Mouse (Mus musculus) spleen, embryonic (tissue): ENCODE results near the gene 5730480H06Rik.

Experiments used
- CTCF ChIA-PET: fragments of 350-600 bp; sonication (Branson Sonifier 250); formaldehyde crosslinking; loops from one replicate; lab custom pipeline; 2022; lab: Charles Lee

The 5730480H06Rik gene

DNA sequence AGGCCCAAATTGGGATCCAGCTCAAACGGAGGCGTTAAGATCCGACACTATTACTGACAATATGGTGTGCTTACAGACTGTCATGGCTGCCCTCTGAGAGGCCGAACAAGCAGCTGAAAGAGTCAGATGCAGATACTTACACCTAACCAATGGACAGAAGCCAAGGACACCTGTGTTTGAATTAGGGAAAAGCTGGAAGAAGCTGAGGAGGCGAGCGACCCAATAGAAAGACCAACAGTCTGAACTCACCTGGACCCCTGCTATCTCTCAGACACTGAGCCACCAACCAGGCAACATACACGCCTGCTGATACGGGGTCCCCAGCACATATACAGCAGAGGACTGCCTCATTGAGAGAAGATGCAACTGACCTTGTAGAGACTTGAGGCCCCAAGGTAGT is at the start of gene 5730480H06Rik:
5730480H06Rik (plus strand) TSS at position 301 of the 400 bp plus-strand sequence.
- CTCF ChIA-PET = no interaction called here

DNA sequence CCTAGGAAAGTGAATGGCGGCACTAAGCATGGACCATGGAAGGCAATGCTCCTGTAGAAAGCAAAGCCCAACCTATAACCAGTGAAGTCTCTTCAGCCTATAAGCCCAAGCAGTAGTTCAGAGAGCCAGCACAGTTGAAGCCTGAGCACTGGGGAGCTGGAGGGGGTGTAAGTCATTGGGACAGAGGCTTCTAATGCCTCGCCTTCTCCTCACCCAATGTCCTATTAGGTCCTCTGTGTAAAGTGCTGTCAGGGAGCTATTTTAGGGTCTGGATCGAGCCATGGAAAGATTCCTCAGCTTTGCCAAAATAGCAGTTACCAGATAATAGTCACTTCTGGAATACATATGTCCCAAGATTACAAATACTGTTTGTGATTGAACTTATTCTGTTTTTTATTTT is 26.6 kb upstream of the 5730480H06Rik start:
- CTCF ChIA-PET = no interaction called here

DNA sequence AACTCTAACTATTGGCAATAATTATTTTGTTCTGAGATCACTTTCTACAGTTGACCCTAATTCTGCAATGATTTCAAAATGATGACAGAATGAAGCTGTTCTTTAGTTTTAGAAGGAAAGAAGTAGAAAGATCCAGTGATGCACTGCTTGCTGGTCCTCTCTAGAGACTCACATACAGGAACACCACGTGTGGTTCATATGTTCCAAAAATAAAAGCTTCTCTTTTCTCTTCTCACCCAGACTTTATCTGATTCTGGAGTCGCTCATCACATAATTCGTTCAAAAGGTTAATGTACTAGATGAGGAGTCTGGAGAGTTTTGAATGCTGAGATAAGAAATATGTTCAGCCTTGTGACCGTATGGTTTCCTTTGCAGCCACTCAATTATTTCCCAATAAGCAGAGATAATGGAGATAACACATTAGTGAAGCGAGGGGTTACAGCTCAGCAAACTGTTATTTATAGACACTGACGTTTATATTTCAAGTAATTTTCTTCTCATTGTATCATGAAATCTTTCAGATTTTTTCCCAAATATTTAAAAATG is 12.6 kb upstream of the 5730480H06Rik start:
- CTCF ChIA-PET = no interaction called here

DNA sequence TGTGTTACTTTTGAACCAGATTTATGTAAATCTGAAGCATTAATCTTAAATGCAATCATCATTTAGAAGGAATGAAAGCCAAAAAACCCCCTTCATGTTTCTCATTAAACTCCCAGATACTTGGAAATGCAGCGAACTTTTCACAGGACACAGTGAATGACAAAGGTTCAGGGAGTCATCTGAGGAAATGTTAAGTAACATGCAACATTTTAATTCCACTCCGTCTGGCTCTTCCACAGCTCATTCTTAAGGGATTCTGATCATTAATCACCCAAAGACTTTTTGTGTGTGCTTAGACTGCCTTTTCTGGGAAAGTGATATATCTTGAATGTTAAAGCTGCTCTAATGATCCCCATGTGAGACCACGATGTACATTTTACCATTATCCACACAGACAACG is 7.2 kb upstream of the 5730480H06Rik start:
- CTCF ChIA-PET = no interaction called here

DNA sequence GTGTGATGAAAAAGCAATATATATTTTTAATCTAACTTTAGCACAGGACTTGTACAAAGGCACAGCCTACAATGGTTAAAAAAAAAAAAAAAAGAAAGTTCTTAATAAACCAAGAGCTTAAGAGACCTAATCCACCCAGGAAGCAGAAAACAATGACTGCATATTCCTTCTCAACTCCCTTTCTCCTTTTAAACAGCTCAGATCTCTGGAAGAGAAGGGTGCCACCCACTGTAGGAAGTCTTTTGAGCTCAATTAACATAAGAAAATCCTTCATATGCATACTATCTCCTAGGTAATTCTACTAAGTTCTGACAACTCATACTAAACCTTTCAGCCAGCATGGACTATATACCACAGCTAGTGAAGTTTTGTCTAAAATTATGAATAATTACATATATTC is 1.5 kb upstream of the 5730480H06Rik start:
- CTCF ChIA-PET = interaction anchor here (0.6 kb wide), 1 partner anchor 28 kb away, joined by 3 read pairs; no protein-coding TSS in a partner anchor

GRCm38 (mm10) chr5:48329751-48330150 is 2.0 kb downstream of the 5730480H06Rik start:
- CTCF ChIA-PET = no interaction called here

GRCm38 (mm10) chr5:48330817-48331216 is 3.1 kb downstream of the 5730480H06Rik start:
- CTCF ChIA-PET = no interaction called here

DNA sequence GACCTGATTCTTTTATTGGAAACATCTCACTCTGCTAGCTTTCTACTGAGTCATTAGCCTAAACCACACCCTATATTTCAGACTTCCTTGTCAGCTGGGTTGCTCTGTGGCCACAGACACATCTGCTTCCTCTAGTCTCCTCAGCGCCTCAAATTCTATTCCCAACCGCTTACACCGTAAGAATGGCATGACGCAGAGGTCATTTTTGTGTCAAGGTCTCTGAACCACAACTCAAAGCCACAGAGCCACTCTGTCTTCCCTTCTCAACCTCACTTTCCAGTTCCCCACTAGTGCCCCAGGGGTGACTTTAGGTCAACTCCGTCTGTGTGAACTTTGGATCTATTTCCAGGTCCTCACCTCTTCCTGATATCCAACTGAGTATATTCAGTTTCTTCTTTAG is 3.7 kb downstream of the 5730480H06Rik start:
- CTCF ChIA-PET = no interaction called here

DNA sequence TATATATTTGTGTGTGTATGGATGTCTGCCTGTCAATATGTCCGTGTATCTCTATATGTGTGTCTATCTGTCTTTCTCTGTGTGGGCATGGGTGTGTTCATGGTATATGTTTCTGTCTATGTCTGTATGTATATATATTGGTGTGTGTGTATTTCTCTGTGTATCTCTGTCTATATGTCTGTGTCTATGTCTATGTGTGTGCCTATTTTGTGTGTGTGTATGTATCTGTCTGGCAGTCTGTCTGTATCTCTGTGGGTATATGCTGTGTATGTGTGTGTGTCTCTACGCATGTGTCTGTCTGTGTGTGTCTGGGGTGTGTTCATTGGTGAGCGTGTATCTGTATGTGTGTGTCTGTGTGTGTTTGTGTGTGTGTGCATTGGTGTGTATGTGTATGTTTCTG is 5.7 kb downstream of the 5730480H06Rik start:
- CTCF ChIA-PET = no interaction called here

DNA sequence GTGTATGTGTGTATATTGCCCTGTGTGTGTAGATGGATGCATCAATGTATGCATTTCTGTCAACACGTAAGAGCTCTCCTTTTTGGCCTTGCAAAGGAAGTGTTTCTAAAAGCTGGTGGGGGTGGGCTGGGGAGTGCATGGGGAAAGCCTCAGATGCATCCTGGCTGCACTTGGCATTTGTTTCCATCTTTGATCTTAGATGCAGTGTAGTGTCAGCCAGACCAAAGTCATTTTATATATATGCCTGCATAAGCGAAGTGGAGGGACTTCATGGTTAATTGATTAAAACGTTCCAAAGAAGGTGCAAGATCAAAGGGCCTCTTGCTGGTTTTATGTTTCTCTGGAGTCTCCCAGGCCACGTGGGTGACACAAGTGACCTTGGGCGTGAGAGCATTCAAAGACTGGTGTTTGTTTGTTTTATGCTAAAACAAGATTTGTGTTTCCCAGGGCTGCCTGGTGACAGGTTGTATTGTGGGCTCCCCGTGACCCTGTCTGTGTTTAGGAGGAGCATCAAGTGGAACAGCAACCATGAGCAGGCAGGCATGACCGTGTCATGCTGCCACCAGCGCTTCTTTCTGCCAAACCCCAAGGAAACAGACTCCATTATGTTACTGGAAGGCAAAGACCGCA is 6.2 kb downstream of the 5730480H06Rik start:
- CTCF ChIA-PET = no interaction called here

DNA sequence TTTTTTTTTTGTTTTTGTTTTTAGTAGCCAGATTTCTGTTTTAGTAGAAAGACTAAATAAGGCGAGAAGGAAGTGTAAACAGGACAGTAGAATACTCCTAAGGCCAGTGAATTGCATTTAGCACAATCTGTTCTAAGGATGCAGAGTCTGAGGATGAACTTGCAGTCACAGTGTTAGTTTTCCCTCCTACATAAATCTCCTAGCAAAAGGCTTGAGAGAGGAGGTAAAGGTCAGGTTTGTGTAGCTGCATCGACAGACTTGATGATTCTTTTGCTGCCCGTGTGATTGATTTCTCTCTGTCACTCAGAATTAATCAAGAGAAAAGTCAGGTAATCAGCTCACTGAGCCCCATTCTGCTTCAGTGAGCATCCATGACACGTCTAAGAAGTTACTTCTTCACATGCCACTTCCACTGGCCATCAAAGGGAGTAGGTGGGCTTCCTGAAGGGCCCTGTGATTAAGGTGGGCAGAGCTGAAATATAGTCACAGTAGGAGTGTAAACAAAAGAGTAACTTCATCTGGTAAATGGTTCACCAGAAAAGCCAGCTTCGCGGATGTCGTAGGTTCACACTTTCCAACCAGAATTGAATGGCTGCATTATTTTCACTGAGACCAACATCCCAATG is 13.2 kb downstream of the 5730480H06Rik start:
- CTCF ChIA-PET = interaction anchor here (0.7 kb wide), 1 partner anchor 63 kb away, joined by 3 read pairs; no protein-coding TSS in a partner anchor

- CTCF ChIA-PET = no interaction called here
Observed at GRCm38 (mm10) chr5:48345095-48345982, 17.6 kb downstream of the 5730480H06Rik start.

GRCm38 (mm10) chr5:48345983-48346648 is 18.4 kb downstream of the 5730480H06Rik start:
- CTCF ChIA-PET = no interaction called here

- CTCF ChIA-PET = no interaction called here
Observed at GRCm38 (mm10) chr5:48349309-48349708, 21.6 kb downstream of the 5730480H06Rik start.

- CTCF ChIA-PET = no interaction called here
Observed at GRCm38 (mm10) chr5:48371890-48372766, 44.4 kb downstream of the 5730480H06Rik start.

DNA sequence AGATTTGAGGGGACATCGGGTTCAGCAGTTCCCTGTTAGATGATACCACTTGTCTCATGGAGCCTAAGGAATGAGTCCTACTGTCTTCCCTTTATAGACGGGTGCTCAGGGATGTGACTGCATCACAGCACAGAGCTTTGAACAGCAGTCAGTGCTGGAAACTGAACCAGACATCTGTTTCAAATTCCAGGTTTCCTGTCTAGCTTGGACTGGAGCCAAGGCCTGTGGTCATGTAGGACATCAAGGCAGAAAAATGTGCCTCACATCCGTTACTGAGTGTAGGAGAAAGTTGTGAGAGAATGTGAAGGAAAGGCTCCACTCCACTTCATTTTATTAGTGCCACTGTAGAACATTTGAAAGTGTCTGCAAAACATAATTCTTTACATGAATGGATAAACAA is 74.7 kb downstream of the 5730480H06Rik start:
- CTCF ChIA-PET = no interaction called here

- CTCF ChIA-PET = no interaction called here
Observed at GRCm38 (mm10) chr5:48408276-48408675, 80.5 kb downstream of the 5730480H06Rik start.

DNA sequence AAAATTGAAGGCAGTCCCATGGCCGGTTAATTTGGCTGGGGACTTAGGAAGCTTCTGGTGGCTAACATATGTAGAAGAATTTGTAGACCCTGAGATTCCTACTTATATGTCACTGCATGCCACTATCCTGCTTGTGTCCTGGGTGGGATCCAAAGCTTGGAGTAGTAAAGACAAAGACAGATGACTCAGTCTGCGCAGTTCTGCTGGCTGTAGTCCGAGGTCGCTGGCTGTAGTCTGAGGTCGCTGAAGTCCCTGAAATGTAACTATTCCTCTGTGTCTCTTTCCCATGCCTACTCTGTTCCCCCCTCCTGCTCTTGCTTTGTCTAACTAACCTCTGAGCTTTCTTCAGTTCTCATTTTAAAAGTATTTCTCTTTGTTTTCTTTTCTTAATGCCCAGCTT is 82.6 kb downstream of the 5730480H06Rik start:
- CTCF ChIA-PET = no interaction called here

- CTCF ChIA-PET = no interaction called here
Observed at GRCm38 (mm10) chr5:48411462-48411861, 83.7 kb downstream of the 5730480H06Rik start.

- CTCF ChIA-PET = no interaction called here
Observed at GRCm38 (mm10) chr5:48412261-48412660, 84.5 kb downstream of the 5730480H06Rik start.

- CTCF ChIA-PET = no interaction called here
Observed at GRCm38 (mm10) chr5:48419741-48420140, 92.0 kb downstream of the 5730480H06Rik start.
